Mouse (Mus musculus): Measurements from ENCODE around the gene Serpinb9c. TPM values are rescaled to one million over a fixed set of nuclear protein-coding genes. Genes with fewer than 3 reads are reported as not detected.
"Not testable (repeated sequence)": the region's sequence is repeated elsewhere in the genome, so short reads cannot be mapped to it uniquely, and the experiment has no call there.

Gene Serpinb9c
- not detected in 2 replicates for polyA plus RNA-seq (2012; rRNA removed)

DNA sequence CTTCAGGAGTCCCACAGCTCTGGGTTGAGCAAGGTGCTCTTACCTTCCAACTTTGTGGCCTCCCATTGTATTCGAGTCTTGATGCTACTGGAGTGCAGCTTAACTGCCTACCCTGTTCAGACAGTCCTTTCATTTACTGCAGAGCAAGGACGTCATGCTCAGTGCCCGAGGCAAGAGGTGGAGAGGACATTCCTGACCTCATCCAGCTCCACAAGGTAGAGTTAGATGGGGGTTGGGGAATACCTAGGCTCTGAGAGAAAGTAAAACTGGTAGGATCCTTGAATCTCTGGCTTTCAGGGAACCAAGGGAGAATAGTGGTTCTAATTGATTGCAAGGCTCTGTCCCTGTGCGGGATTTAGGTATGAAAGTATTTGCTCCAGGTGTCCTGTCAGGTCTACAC lies at the start of gene Serpinb9c:
Gene Serpinb9c, minus strand, starts transcription at position 101 of the 400 bp plus-strand sequence.
- DNase-seq (ENCODE audit: low read depth) = no peak

DNA sequence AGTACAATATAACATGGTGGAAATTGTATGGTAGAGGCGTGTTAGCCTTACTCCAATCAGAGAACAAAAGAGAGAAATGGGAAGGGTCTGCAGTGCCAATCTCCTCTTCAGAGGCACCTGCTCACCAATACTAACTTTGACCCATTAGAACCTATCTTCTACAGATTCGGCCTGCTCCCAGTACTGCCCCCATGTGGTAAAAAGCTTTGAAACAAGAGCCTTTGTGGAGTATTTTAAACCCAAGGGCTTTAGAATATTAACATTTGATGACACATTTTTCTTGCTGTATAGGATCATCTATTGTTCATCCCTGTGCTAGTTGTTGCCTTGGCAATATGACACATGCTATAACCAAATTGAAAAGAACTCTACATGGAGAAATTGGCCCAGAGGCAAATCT lies 40.2 kb upstream of the Serpinb9c start:
- no peak for DNase-seq (ENCODE audit: low read depth)

DNA sequence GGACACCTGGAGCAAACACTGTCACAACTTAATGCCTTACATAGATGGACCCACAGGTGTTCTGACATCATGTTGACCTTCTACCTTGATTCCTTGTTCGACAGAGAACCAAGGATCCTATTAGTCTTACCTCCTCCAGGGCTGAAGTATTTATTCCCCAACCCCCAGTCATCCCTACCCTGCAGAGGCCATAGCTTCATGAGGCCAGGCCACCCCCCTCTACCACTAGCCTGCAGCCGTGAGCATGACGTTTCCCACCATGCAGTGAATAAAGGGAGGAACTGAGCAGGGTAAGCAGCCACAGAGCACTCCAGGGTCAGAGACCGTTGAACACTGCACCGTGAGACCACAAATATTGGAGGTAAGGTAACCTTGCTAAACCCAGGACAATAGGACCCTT lies 33.1 kb upstream of the Serpinb9c start, which contains the start of gene Serpinb9d:
Gene Serpinb9d, plus strand, starts transcription at position 301 of the 400 bp plus-strand sequence.
- no peak for DNase-seq (ENCODE audit: low read depth)

DNA sequence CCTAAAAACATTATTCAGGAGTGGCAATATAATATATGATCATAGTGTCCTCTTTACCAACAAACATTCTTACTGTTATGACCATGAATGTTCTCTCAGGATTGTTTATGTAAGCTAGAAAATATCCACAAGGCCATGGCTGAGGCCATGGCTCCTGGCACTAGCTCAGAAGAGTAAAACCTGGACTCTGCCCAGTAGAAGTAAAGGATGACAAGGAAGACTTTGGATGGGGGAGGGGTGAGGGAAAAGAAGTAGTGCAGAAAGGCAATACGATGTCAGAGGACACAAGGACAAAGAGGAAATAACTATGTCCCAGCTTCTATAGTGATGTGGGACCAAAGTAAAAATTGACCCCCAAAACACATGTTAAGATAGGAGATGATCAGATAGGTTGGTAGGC lies 30.9 kb upstream of the Serpinb9c start:
- DNase-seq (ENCODE audit: low read depth) = not testable (repeated sequence)

DNA sequence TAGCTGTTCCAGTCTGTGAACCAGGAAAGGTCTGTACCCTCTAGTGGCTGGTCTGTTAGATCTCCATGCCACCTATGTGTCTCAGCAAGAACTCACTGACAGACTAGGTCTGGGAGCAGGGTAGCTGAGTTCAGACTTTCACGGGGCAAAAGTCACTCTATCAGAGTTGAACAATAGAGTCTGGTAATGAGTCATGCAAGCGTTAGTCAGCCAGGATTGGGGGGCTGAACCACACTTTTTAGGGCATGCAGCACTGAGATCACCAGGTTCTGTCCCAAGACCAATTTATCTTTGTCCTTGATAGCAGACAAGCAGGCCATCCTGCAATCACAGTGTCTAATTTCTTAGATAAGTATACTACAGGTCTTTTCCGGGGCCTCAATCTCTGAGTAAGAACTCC lies 18.1 kb downstream of the Serpinb9c start:
- DNase-seq (ENCODE audit: low read depth) = no peak

DNA sequence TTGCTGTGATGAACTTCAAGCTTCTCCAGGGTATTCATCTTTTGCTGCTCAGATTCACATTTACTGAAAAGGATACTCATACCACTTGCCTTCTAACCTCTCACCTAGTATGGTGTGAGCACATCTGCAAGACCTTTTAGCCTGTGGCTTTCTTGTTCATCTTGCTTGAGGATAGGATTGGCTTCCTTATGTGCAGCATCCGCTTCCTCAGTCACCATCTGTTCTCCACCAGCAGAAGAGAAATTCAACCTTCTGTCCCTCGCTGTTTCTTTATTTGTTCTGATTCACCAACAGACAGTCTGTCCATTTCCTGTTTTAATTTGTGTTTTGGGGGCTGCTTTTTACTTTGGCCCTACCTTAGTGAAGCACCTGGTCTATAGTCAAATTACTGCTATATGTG lies 21.8 kb downstream of the Serpinb9c start:
- no peak for DNase-seq (ENCODE audit: low read depth)

DNA sequence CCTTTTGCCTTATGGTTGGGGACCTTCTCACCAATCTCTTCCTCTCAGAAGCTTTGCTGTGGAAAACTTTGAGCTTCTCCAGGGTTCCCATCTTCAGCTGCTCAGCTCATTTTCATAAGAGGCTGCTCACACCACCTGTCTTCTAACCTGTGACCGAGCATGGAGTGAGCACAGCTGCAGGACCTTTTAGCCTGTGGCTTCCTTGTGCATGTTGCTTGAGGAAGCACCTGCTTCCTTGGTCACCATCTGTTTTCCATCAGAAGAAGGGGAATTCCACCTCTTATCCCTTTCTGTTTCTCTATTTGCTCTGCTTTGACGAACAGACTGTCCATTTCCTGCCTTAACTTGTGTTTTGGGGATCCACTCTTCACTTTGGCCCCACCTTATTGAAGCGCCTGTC lies 46.5 kb downstream of the Serpinb9c start:
- DNase-seq (ENCODE audit: low read depth) = no peak

DNA sequence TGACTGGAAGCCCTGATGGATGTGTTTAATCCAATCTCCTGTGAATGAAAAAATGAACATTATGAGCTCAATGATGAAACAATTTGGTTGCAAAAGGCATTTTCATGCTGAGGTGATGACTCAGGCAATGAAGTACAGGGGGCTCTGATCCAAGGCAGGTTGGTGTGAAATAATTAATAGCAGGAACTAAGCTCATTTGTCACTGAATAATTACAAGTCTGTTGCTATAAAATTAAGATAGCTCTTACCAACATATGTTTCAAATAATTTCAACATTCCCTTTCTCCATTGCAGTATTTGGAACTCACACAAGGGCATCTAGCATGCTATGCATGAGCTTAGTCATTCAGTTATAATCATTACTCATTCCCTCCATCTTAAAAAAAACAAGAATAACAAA lies 53.9 kb downstream of the Serpinb9c start:
- no peak for DNase-seq (ENCODE audit: low read depth)

Other genes starting within 250 kb of the Serpinb9c start
- gene Serpinb6b, start 194.5 kb downstream of the Serpinb9c start, polyA plus RNA-seq (2012; rRNA removed) = 4.9 and 7.3 TPM in 2 replicates
- 11.6 and 14.1 TPM in 2 replicates for gene Serpinb9, start 156.5 kb downstream of the Serpinb9c start, polyA plus RNA-seq (2012; rRNA removed)
- gene Serpinb9b, start 132.3 kb downstream of the Serpinb9c start, polyA plus RNA-seq (2012; rRNA removed) = 0.04 and 0.14 TPM in 2 replicates
- 0.19 and 0.94 TPM in 2 replicates for gene Serpinb1b, start 81.2 kb downstream of the Serpinb9c start, polyA plus RNA-seq (2012; rRNA removed)
- not detected in 2 replicates for gene Serpinb9d, start 33.2 kb upstream of the Serpinb9c start, polyA plus RNA-seq (2012; rRNA removed)
- gene Serpinb9e, start 89.9 kb upstream of the Serpinb9c start, polyA plus RNA-seq (2012; rRNA removed) = not detected in 2 replicates
- gene Serpinb9f, start 164.3 kb upstream of the Serpinb9c start, polyA plus RNA-seq (2012; rRNA removed) = not detected in 2 replicates
- not detected in 2 replicates for gene Gm11397, start 236.0 kb upstream of the Serpinb9c start, polyA plus RNA-seq (2012; rRNA removed)